Mouse (Mus musculus) intestine, postnatal 0 days (tissue): Measurements from ENCODE around the gene Rnf167. TPM values are rescaled to one million over a fixed set of nuclear protein-coding genes. Genes with fewer than 3 reads are reported as not detected.

Source experiments
- ATAC-seq: fragments of 200-750 bp; cut with Nextera tagmentation; 2 replicates; pipeline ENCODE4 v1.8.0; 2017; ENCODE audit warnings: mild to moderate bottlenecking, moderate TSS enrichment, moderate library complexity
- H3K27ac ChIP-seq: fragments of 300-500 bp; sonication (generic); 2 replicates; pipeline ENCODE4 v1.5.1; 2014; ENCODE audit warnings: mild to moderate bottlenecking, low read depth, low read length, moderate library complexity
- H3K27me3 ChIP-seq: fragments of 300-500 bp; sonication (generic); replicated peaks from 2 replicates; pipeline ENCODE4 v1.6.1; 2014; ENCODE audit warnings: low read length, mixed read lengths; ENCODE audit not compliant: control insufficient read depth, insufficient read depth
- H3K36me3 ChIP-seq: fragments of 300-500 bp; sonication (generic); 2 replicates; pipeline ENCODE4 v1.6.1; 2014; ENCODE audit warnings: mild to moderate bottlenecking, moderate library complexity; ENCODE audit not compliant: control insufficient read depth, insufficient read depth
- H3K4me1 ChIP-seq: fragments of 300-500 bp; sonication (generic); replicated peaks from 2 replicates; pipeline ENCODE4 v1.6.1; 2014; ENCODE audit warnings: antibody characterized with exemption, low read length, mixed read lengths; ENCODE audit not compliant: control insufficient read depth, insufficient read depth
- H3K4me2 ChIP-seq: fragments of 300-500 bp; sonication (generic); replicated peaks from 2 replicates; pipeline ENCODE4 v1.6.1; 2014; ENCODE audit warnings: low read depth, mild to moderate bottlenecking, moderate library complexity
- H3K4me3 ChIP-seq: fragments of 300-500 bp; sonication (generic); 2 replicates; pipeline ENCODE4 v1.5.1; 2014; ENCODE audit warnings: low read depth, low read length
- H3K9ac ChIP-seq: fragments of 300-500 bp; sonication (generic); 2 replicates; pipeline ENCODE4 v1.6.1; 2014; ENCODE audit warnings: mild to moderate bottlenecking, low read depth, low read length
- H3K9me3 ChIP-seq: fragments of 300-500 bp; sonication (generic); 2 replicates; pipeline ENCODE4 v1.6.1; 2016; ENCODE audit warnings: mixed run types; ENCODE audit not compliant: control insufficient read depth
- CTCF ChIP-seq: sonication (generic); IDR thresholded peaks from 2 replicates; pipeline ENCODE4 v1.5.1; 2016; ENCODE audit warnings: low read depth, mild to moderate bottlenecking, control low read depth, antibody characterized with exemption, moderate library complexity
- WGBS: fragments of 180-500 bp; shearing (Covaris S2); extraction: QIAGEN DNeasy Blood & Tissue Kit; methylation state at CpG from one replicate; pipeline ENCODE4 v1.1.7; 2014; 5-methylcytosine and 5-hydroxymethylcytosine counted together
- polyA plus RNA-seq: library from polyadenylated mRNA; unstranded; fragments of >200 nt; fragmentation: Nextera tagmentation; extraction: Ambion mirVana; gene quantifications from 2 replicates; pipeline ENCODE4 v1.2.1, GENCODE M21; 2015

The Rnf167 gene
- polyA plus RNA-seq, 1 experiment from 2014 or later, result 107 TPM

- H3K9ac ChIP-seq, result no peak overlapping the region
- peaks cover 6% of the 10 kb centered on the region for H3K4me1 ChIP-seq
- peak; percentile 84 for TF ChIP-seq CTCF
- no peaks in the 10 kb centered on the region for H3K9me3 ChIP-seq
- 47% methylated on average over 11 of the region's 11 CpGs for WGBS
- no peak overlapping the region for H3K4me2 ChIP-seq
- no peaks in the 10 kb centered on the region for H3K27me3 ChIP-seq
- no peak; the same call in 1 of the 2 replicates for ATAC-seq
- H3K27ac ChIP-seq, result peak overlapping the region; percentile 35; the same call in 1 of the 2 replicates
- no peak overlapping the region for H3K4me3 ChIP-seq
- H3K36me3 ChIP-seq, result peaks cover 64% of the 10 kb centered on the region
These were observed 35.0 kb downstream of the Rnf167 start for GRCm38 (mm10) chr11:70681897-70682581.

- no peak overlapping the region for H3K9ac ChIP-seq
- ATAC-seq, result no peak
- 84% methylated on average over 5 of the region's 5 CpGs for WGBS
- H3K4me2 ChIP-seq, result no peak overlapping the region
- H3K4me1 ChIP-seq, result peaks cover 8% of the 10 kb centered on the region
- H3K4me3 ChIP-seq, result no peak overlapping the region
- no peak for TF ChIP-seq CTCF
- H3K27me3 ChIP-seq, result no peaks in the 10 kb centered on the region
- H3K36me3 ChIP-seq, result peaks cover 54% of the 10 kb centered on the region
- no peaks in the 10 kb centered on the region for H3K9me3 ChIP-seq
- no peak overlapping the region for H3K27ac ChIP-seq
These were observed 36.6 kb downstream of the Rnf167 start for GRCm38 (mm10) chr11:70683640-70684039.

DNA sequence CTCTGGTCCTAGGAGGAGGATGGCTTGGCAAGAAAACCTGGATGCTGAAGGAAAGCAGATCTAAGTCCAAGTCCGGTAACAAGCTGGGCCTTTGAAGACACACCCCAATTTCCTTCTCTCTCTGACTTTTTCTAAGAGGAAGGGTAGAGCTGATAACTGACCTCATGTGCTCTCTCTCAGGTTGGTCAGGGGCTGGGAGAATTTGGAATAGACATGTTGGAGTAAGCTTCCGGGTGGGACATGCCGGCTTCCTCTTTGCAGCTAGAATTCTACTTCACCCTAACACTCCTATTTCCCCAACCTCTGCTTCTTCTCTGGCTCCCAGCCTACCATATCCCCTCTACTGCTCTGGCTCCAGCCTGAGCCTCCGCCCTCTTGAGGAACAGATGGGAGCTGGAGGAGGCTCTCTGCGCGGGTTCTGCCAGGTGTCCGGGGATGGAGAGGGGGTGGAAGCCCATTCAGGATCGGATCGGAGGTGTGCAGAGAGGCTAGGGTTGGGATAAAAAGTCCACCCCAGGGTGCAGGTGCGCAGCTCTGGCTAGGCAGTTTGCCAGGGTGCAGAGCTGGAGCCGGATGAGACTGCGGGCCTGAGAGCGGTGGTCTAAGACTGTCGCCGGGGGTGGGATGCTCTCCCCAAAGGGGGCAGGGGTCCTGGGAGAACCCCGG, 40.0 kb downstream of the Rnf167 start:
- 1% methylated on average over 16 of the region's 16 CpGs for WGBS
- H3K4me2 ChIP-seq, result peak overlapping the region; percentile 93
- H3K4me1 ChIP-seq, result peaks cover 12% of the 10 kb centered on the region
- H3K27ac ChIP-seq, result peak overlapping the region; percentile 92
- TF ChIP-seq CTCF, result peak; percentile 42
- peak overlapping the region; percentile 85 for H3K9ac ChIP-seq
- no peaks in the 10 kb centered on the region for H3K27me3 ChIP-seq
- H3K4me3 ChIP-seq, result peak overlapping the region; percentile 80
- peaks cover 33% of the 10 kb centered on the region for H3K36me3 ChIP-seq
- no peaks in the 10 kb centered on the region for H3K9me3 ChIP-seq
- peak; percentile 36; the same call in 1 of the 2 replicates for ATAC-seq

DNA sequence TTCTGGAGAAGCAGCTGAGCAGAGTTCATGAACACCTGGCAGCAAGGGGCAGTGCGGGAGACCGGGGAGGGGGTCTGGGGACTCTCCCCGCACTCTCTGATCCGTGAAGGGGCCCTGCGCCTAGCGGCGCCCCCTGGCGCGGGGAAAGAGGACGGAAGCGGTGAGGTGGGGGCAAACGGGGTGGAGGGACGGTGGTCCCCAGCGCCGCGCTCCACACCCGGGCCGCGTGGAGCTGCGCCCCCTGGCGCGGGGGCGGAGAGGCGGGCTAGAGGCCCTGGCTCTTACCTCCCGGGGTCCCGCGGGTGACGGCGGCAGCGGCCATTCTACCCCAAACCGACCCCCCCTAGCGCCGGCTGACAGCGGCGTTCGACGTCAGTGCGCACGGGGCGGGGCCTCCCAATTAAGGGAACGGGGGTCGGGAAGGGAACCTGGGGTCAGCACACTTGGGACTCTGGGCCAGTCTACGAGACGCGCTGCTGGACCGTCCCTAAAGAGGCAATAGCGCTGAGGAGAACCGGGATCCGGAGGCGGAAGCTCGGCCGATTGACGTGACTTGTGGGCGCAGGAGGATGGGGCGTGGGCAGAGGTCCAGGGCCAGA, 40.7 kb downstream of the Rnf167 start, which contains the start of gene Camta2:
TSS of gene Camta2 (minus strand) at position 505 of the 599 bp plus-strand sequence.
- WGBS, result under 1% methylated on average over 48 of the region's 55 CpGs
- peak within 1 kb of the TSS; percentile 85 for H3K9ac ChIP-seq
- H3K9me3 ChIP-seq, result no peaks in the 10 kb centered on the region
- peak within 1 kb of the TSS; percentile 92 for H3K27ac ChIP-seq
- H3K4me3 ChIP-seq, result peak within 1 kb of the TSS; percentile 80
- ATAC-seq, result peak; percentile 54
- H3K36me3 ChIP-seq, result peaks cover 26% of the 10 kb centered on the region
- no peaks in the 10 kb centered on the region for H3K27me3 ChIP-seq
- H3K4me1 ChIP-seq, result peaks cover 12% of the 10 kb centered on the region
- peak within 1 kb of the TSS; percentile 93 for H3K4me2 ChIP-seq
- peak; percentile 73 for TF ChIP-seq CTCF

DNA sequence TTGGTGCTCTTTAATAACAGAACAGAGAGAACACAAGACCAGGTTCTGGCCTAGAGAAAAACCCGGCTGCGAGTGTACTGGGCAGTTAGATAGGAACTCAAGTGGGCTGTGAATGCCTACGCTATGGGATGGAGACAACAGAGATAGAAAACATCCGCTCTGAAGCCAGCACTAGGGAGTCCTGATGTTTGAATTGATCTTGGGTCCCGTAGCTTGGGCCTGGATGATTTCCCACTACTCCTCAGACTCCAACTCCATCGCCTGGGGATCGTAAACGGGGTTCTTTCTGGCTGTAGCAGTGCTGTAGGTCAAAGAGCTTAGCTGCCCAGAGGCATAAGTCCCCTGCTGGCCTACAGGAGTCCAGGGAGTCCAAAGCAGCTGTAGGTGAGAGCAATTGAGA, 41.3 kb downstream of the Rnf167 start:
- peak overlapping the region; percentile 92 for H3K27ac ChIP-seq
- peak overlapping the region; percentile 80 for H3K4me3 ChIP-seq
- 0 out of 2 replicates have a peak, but pooled peaks have one; percentile 4 for TF ChIP-seq CTCF
- H3K9ac ChIP-seq, result peak overlapping the region; percentile 85
- peaks cover 20% of the 10 kb centered on the region for H3K36me3 ChIP-seq
- ATAC-seq, result no peak
- H3K9me3 ChIP-seq, result no peaks in the 10 kb centered on the region
- no peaks in the 10 kb centered on the region for H3K27me3 ChIP-seq
- 26% methylated on average over 8 of the region's 8 CpGs for WGBS
- H3K4me1 ChIP-seq, result peaks cover 12% of the 10 kb centered on the region
- H3K4me2 ChIP-seq, result peak overlapping the region; percentile 93

GRCm38 (mm10) chr11:70689578-70689977, 42.5 kb downstream of the Rnf167 start:
- H3K36me3 ChIP-seq, result peaks cover 11% of the 10 kb centered on the region
- H3K9me3 ChIP-seq, result no peaks in the 10 kb centered on the region
- H3K27me3 ChIP-seq, result no peaks in the 10 kb centered on the region
- no peak overlapping the region for H3K27ac ChIP-seq
- no peak for TF ChIP-seq CTCF
- 34% methylated on average over 4 of the region's 4 CpGs for WGBS
- no peak overlapping the region for H3K4me2 ChIP-seq
- H3K9ac ChIP-seq, result no peak overlapping the region
- no peak for ATAC-seq
- peaks cover 12% of the 10 kb centered on the region for H3K4me1 ChIP-seq
- H3K4me3 ChIP-seq, result no peak overlapping the region
